Mouse (Mus musculus) C2C12 (cell line): Measurements from ENCODE around the gene Tbc1d22a.

Experiments
- CEBPB ChIP-seq: IDR thresholded peaks from one replicate; pipeline ENCODE4 v1.6.1; 2011; ENCODE audit warnings: low read depth, mild to moderate bottlenecking, control low read depth, moderate library complexity
- CTCF ChIP-seq: IDR thresholded peaks from one replicate; pipeline ENCODE4 v1.5.1; 2011; ENCODE audit not compliant: control insufficient read depth, insufficient read depth, insufficient read length
- MAX ChIP-seq: IDR thresholded peaks from one replicate; pipeline ENCODE4 v1.6.1; 2011; ENCODE audit warnings: mild to moderate bottlenecking, control low read depth
- MYOD1 ChIP-seq: IDR thresholded peaks from one replicate; pipeline ENCODE4 v1.6.1; 2011; ENCODE audit warnings: low read depth; ENCODE audit not compliant: control insufficient read depth, insufficient read length
- MYOG ChIP-seq: IDR thresholded peaks from one replicate; pipeline ENCODE4 v1.6.1; 2011; ENCODE audit not compliant: control insufficient read depth, insufficient read length; ENCODE audit errors: extremely low read depth
- USF1 ChIP-seq: IDR thresholded peaks from one replicate; pipeline ENCODE4 v1.6.1; 2011; ENCODE audit warnings: low read depth, mild to moderate bottlenecking, control low read depth, moderate library complexity

GRCm38 (mm10) chr15:86496209-86496608, 281.9 kb downstream of the Tbc1d22a start:
- TF ChIP-seq CTCF, result no peak
- no peak for TF ChIP-seq CEBPB
- TF ChIP-seq USF1, result no peak
- no peak for TF ChIP-seq MAX
- no peak for TF ChIP-seq MYOG
- TF ChIP-seq MYOD1, result no peak
